ENCODE assay signal across 30 mouse cellular contexts in the genomic region with DNA sequence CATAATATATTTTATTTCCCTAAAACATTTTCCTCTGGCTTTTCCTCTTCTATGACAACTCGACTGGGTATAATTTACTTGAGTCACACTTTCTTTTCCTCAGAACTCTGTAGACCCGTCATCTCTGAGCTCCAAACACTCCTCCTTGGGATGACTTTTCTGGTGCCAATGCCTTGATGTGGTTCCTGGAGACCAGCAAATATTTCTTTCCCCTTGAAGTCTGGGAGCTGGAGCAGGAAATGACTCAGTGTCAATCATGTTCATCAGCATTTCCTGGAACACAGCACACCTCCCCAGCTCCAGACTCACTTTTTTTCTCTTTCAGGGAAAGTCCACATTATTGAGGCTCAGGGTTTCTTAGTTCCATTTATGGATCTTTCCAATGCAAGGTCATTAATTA.
DNase-seq lines count a peak whose midpoint lies in the region; ATAC-seq and TF ChIP-seq lines count a peak whose summit lies in the region.
"Had no signal": no experiment of that assay in that cellular context is flagged by ENCODE, and none has a peak within 500 bp of the region (broad histone marks: within the 10 kb centered on the region; RNA-seq: fewer than 3 reads in every experiment).

No protein-coding gene starts in this region.

- POLR2A ChIA-PET in Patski (lab: Charles Lee): no interaction called here

- 0 out of 2 replicates have a peak, but pooled peaks cover 4% of the 10 kb centered on the region for H3K27me3 ChIP-seq in lung, postnatal 0 days (replicated peaks; ENCODE audit: insufficient read depth, low read length)
- H3K27me3 ChIP-seq in Patski: no peaks in the 10 kb centered on the region

- H3K9ac ChIP-seq in lung, postnatal 0 days (replicated peaks; ENCODE audit: low read depth): no peak overlapping the region
- H3K9ac ChIP-seq: embryonic facial prominence, embryonic 12.5 days; embryonic facial prominence, embryonic 15.5 days; forebrain, embryonic 13.5 days; heart, embryonic 13.5 days; hindbrain, embryonic 14.5 days had no signal

- DNase-seq in lung, postnatal 0 days (ENCODE audit: low spot score): no peak
- no peak for DNase-seq in lung, postnatal 14 days
- DNase-seq in 3134 (ENCODE audit: extremely low read depth, insufficient read length, low spot score) (peak; percentile 38), 3T3-L1 (ENCODE audit: low read depth, low spot score) (peak; percentile 55), Patski (ENCODE audit: low read depth, low spot score) (peak; percentile 51)
- DNase-seq in cerebellum, postnatal 25 days: no peak
- DNase-seq in left cerebral cortex, postnatal 36 days (ENCODE audit: low spot score in 2 of 2): no peak
- no peak for DNase-seq in left cerebral cortex, postnatal 4 days
- DNase-seq: adrenal gland, postnatal 10 days; adrenal gland, postnatal 36 days; B cell, adult 2 months; cerebellum, adult 18-20 months; cerebellum, adult 9-10 months; cerebellum, postnatal 14 days; gastrocnemius, postnatal 25 days; heart, adult 2 months; heart, postnatal 14 days; heart, postnatal 4 days had no signal

- ATAC-seq in lung, postnatal 0 days: peak; percentile 54; the same call in 1 of the 2 replicates
- ATAC-seq in Patski: peak; percentile 39
- ATAC-seq: CD4-positive, CD25-positive, alpha-beta regulatory T cell, adult 4 months; forebrain, embryonic 13.5 days; forebrain, embryonic 16.5 days; hindbrain, postnatal 0 days; inflammation-experienced regulatory T-cells, adult 6 months had no signal

- H3K4me3 ChIP-seq in lung, postnatal 0 days (ENCODE audit: low read depth, low read length): no peak overlapping the region
- H3K4me3 ChIP-seq: embryonic facial prominence, embryonic 12.5 days; embryonic facial prominence, embryonic 15.5 days; erythroblast, embryonic 14.5 days; forebrain, embryonic 10.5 days; forebrain, embryonic 13.5 days; heart, adult 2 months; heart, embryonic 10.5 days; heart, embryonic 13.5 days had no signal

- no peaks in the 10 kb centered on the region for H3K4me1 ChIP-seq in lung, postnatal 0 days (ENCODE audit: insufficient read depth, low read depth, low read length)

- intact Hi-C loops in left cerebral cortex, postnatal 36 days (cut with DNase I): no loop called here
- intact Hi-C loops in left cerebral cortex, postnatal 4 days (cut with DNase I): no loop called here

- in situ Hi-C loops in Patski (cut with MboI; ENCODE audit: low pct_unique_long_range_greater_than_20kb): no loop called here

- no peak for TF ChIP-seq CTCF in lung, postnatal 0 days (IDR thresholded peaks at IDR 0.05)
- no peak for TF ChIP-seq CTCF in Patski (IDR thresholded peaks at IDR 0.05)

- CTCF ChIA-PET in Patski (lab: Charles Lee): no interaction called here

- no peak overlapping the region for H3K4me2 ChIP-seq in lung, postnatal 0 days (replicated peaks; ENCODE audit: low read depth, low read length)
- H3K4me2 ChIP-seq: embryonic facial prominence, embryonic 12.5 days; embryonic facial prominence, embryonic 15.5 days; forebrain, embryonic 13.5 days; heart, embryonic 13.5 days; hindbrain, embryonic 14.5 days had no signal

- 54% methylated on average over 2 of the region's 2 CpGs for WGBS in lung, postnatal 0 days

- H3K9me3 ChIP-seq in lung, postnatal 0 days (ENCODE audit: low read length): no peaks in the 10 kb centered on the region
- H3K9me3 ChIP-seq: forebrain, embryonic 13.5 days had no signal

- H3K27ac ChIP-seq in lung, postnatal 0 days (ENCODE audit: low read length): no peak overlapping the region
- H3K27ac ChIP-seq: embryonic facial prominence, embryonic 12.5 days; embryonic facial prominence, embryonic 15.5 days; forebrain, embryonic 10.5 days; forebrain, embryonic 13.5 days; heart, adult 2 months; heart, embryonic 10.5 days; heart, embryonic 13.5 days; hindbrain, embryonic 14.5 days; hindbrain, postnatal 0 days had no signal

- H3K36me3 ChIP-seq in lung, postnatal 0 days (ENCODE audit: insufficient read depth, low read length): no peaks in the 10 kb centered on the region
- H3K36me3 ChIP-seq: embryonic facial prominence, embryonic 12.5 days; embryonic facial prominence, embryonic 15.5 days; forebrain, embryonic 10.5 days; heart, embryonic 13.5 days had no signal

- TF ChIP-seq EP300 in lung, postnatal 0 days (IDR thresholded peaks at IDR 0.05): peak; percentile 43

Comparison
In these comparisons a context has a peak if more than half of its experiments do, and no peak if none do; other contexts are left out.
1. DNase-seq: peak in 3134 (single experiment), 3T3-L1 (single experiment) and Patski (single experiment); none in lung, postnatal 0 days (single experiment), lung, postnatal 14 days (single experiment), cerebellum, postnatal 25 days (0 of 2), left cerebral cortex, postnatal 36 days (0 of 2) and left cerebral cortex, postnatal 4 days (single experiment).